Mouse (Mus musculus) testis, adult 2 months (tissue): ENCODE data around the gene Pdcd4.

Source experiments
- CTCF ChIP-seq: fragments of 200-500 bp; IDR thresholded peaks from 2 replicates; pipeline ENCODE4 v1.5.1; 2012; ENCODE audit warnings: low read depth, mild to moderate bottlenecking, inconsistent platforms, low read length, moderate library complexity; ENCODE audit not compliant: control insufficient read depth, insufficient read depth, insufficient replicate concordance
- POLR2A ChIP-seq: fragments of 200-500 bp; IDR thresholded peaks from 2 replicates; pipeline ENCODE4 v1.6.1; 2012; ENCODE audit warnings: low read depth, mild to moderate bottlenecking, inconsistent platforms, low read length, moderate library complexity; ENCODE audit not compliant: control insufficient read depth

DNA sequence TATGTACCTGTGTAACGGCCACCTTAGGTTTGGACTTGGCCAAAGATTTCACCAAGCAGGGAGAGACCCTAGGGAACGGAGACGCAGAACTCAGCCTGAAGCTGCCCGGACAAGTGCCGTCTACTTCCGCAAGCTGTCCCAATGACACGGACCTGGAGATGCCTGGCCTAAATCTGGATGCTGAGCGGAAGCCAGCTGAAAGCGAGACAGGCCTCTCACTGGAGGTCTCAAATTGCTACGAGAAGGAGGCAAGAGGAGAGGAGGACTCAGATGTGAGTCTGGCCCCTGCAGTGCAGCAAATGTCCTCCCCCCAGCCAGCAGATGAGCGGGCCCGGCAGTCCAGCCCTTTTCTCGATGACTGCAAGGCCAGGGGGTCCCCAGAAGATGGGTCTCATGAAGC is 40.7 kb upstream of the Pdcd4 start:
- no peak for TF ChIP-seq POLR2A
- TF ChIP-seq CTCF = no peak
